Mouse (Mus musculus) ES-Bruce4 (cell line): ENCODE results near the gene Dlx6.

Source experiments
- CTCF ChIP-seq: IDR thresholded peaks from one replicate; pipeline ENCODE4 v1.8.1; 2011; ENCODE audit warnings: low read depth, low read length
- EP300 ChIP-seq: IDR thresholded peaks from 2 replicates; pipeline ENCODE4 v1.6.1; 2011; ENCODE audit warnings: low read depth, low read length; ENCODE audit not compliant: insufficient read depth
- POLR2A ChIP-seq: IDR thresholded peaks from one replicate; pipeline ENCODE4 v1.8.1; 2011; ENCODE audit warnings: low read length; ENCODE audit not compliant: insufficient read depth

GRCm38 (mm10) chr6:6855746-6856185 lies 7.4 kb upstream of the Dlx6 start:
- TF ChIP-seq POLR2A (no peak), EP300 (no peak), CTCF (no peak)
